Mouse (Mus musculus) brain, embryonic 14.5 days (tissue): ENCODE measurements around the gene 1600012H06Rik. TPM values are rescaled to one million over a fixed set of nuclear protein-coding genes. Genes with fewer than 3 reads are reported as not detected.

ENCODE experiments used
- polyA plus RNA-seq: library from polyadenylated mRNA; depleted of rRNA; stranded (reverse); fragments of >200 nt; gene quantifications from 2 replicates; pipeline ENCODE4 v1.2.3, GENCODE M21; 2012; rRNA removed

1600012H06Rik gene
- polyA plus RNA-seq, 1 experiment: 18.7 TPM

Other genes starting within 250 kb of the 1600012H06Rik start
- gene Thbs2, start 248.9 kb upstream of the 1600012H06Rik start, polyA plus RNA-seq: 2.6 and 7.9 TPM in 2 replicates
- gene Wdr27, start within 50 bp of the 1600012H06Rik start, polyA plus RNA-seq: 4.7 and 5.1 TPM in 2 replicates
- gene Phf10, start 18.1 kb downstream of the 1600012H06Rik start, polyA plus RNA-seq: 65.6 and 67.1 TPM in 2 replicates
- gene 9030025P20Rik, start 35.3 kb downstream of the 1600012H06Rik start, polyA plus RNA-seq: 16.5 and 23.3 TPM in 2 replicates
- 0.33 TPM in 1 of 2 replicates, not detected in the other for gene Gm3417, start 35.6 kb downstream of the 1600012H06Rik start, polyA plus RNA-seq
- gene Gm3435, start 67.0 kb downstream of the 1600012H06Rik start, polyA plus RNA-seq: 6.2 and 9.0 TPM in 2 replicates
- gene Ermard, start 98.0 kb downstream of the 1600012H06Rik start, polyA plus RNA-seq: 87.7 and 107 TPM in 2 replicates
- 0.31 TPM in 1 of 2 replicates, not detected in the other for gene Tcte3, start 98.3 kb downstream of the 1600012H06Rik start, polyA plus RNA-seq
- gene Gm3448, start 98.4 kb downstream of the 1600012H06Rik start, polyA plus RNA-seq: 3.4 and 4.7 TPM in 2 replicates